Mouse (Mus musculus) limb, embryonic 13.5 days (tissue): ENCODE measurements around the gene Lce3b. TPM values are rescaled to one million over a fixed set of nuclear protein-coding genes. Genes with fewer than 3 reads are reported as not detected.

Experiments used
- ATAC-seq: fragments of 200-750 bp; cut with Nextera tagmentation; 2 replicates; pipeline ENCODE4 v1.8.0; 2017; ENCODE audit warnings: low read depth, moderate number of reproducible peaks, moderate TSS enrichment; ENCODE audit not compliant: low FRiP score
- H3K27ac ChIP-seq: fragments of 300-500 bp; sonication (generic); 2 replicates; pipeline ENCODE4 v1.5.1; 2015; ENCODE audit warnings: inconsistent platforms, mild to moderate bottlenecking, moderate library complexity
- H3K27me3 ChIP-seq: fragments of 300-500 bp; sonication (generic); 2 replicates; pipeline ENCODE4 v1.6.1; 2015; ENCODE audit warnings: mild to moderate bottlenecking, inconsistent platforms
- H3K36me3 ChIP-seq: fragments of 300-500 bp; sonication (generic); 2 replicates; pipeline ENCODE4 v1.6.1; 2015; ENCODE audit warnings: inconsistent platforms, mild to moderate bottlenecking, moderate library complexity
- H3K4me1 ChIP-seq: fragments of 300-500 bp; sonication (generic); 2 replicates; pipeline ENCODE4 v1.6.1; 2015; ENCODE audit warnings: inconsistent platforms
- H3K4me2 ChIP-seq: fragments of 300-500 bp; sonication (generic); replicated peaks from 2 replicates; pipeline ENCODE4 v1.6.1; 2015; ENCODE audit warnings: inconsistent platforms, mild to moderate bottlenecking, moderate library complexity
- H3K4me3 ChIP-seq: fragments of 300-500 bp; sonication (generic); 2 replicates; pipeline ENCODE4 v1.5.1; 2015; ENCODE audit warnings: moderate library complexity, mild to moderate bottlenecking, inconsistent platforms
- H3K9ac ChIP-seq: fragments of 300-500 bp; sonication (generic); 2 replicates; pipeline ENCODE4 v1.6.1; 2015; ENCODE audit warnings: mild to moderate bottlenecking, inconsistent platforms
- H3K9me3 ChIP-seq: fragments of 300-500 bp; sonication (generic); 2 replicates; pipeline ENCODE4 v1.6.1; 2016; ENCODE audit warnings: inconsistent platforms
- WGBS: fragments of 180-500 bp; shearing (Covaris S2); methylation state at CpG from one replicate; pipeline ENCODE4 v1.1.7; 2015; 5-methylcytosine and 5-hydroxymethylcytosine counted together
- polyA plus RNA-seq: library from polyadenylated mRNA; unstranded; fragments of >200 nt; fragmentation: Nextera tagmentation; extraction: Ambion mirVana; gene quantifications from 2 replicates; pipeline ENCODE4 v1.2.1, GENCODE M21; 2015

Gene Lce3b
- polyA plus RNA-seq, result not detected in 2 replicates

GRCm38 (mm10) chr3:92932679-92933078 is at the start of gene Lce3b:
Gene Lce3b (plus strand): TSS chr3:92932979.
- Histone ChIP-seq H3K9ac (no peak within 1 kb of the TSS), H3K27ac (no peak within 1 kb of the TSS), H3K4me2 (no peak within 1 kb of the TSS), H3K4me1 (no peaks in the 10 kb centered on the region), H3K27me3 (no peaks in the 10 kb centered on the region), H3K36me3 (no peaks in the 10 kb centered on the region), H3K4me3 (no peak within 1 kb of the TSS), H3K9me3 (no peaks in the 10 kb centered on the region)
- 56% methylated on average over 2 of the region's 2 CpGs for WGBS
- ATAC-seq, result no peak

- no peaks in the 10 kb centered on the region for H3K9me3 ChIP-seq
- H3K9ac ChIP-seq, result no peak overlapping the region
- H3K36me3 ChIP-seq, result no peaks in the 10 kb centered on the region
- 46% methylated on average over 3 of the region's 3 CpGs for WGBS
- no peak overlapping the region for H3K4me2 ChIP-seq
- no peaks in the 10 kb centered on the region for H3K27me3 ChIP-seq
- no peak overlapping the region for H3K4me3 ChIP-seq
- H3K4me1 ChIP-seq, result no peaks in the 10 kb centered on the region
- H3K27ac ChIP-seq, result no peak overlapping the region
- ATAC-seq, result peak; percentile 36; the same call in 1 of the 2 replicates
Measured at GRCm38 (mm10) chr3:92894063-92894462, 38.7 kb upstream of the Lce3b start.

GRCm38 (mm10) chr3:92894489-92894888 is 38.3 kb upstream of the Lce3b start:
- ATAC-seq, result no peak
- H3K9ac ChIP-seq, result no peak overlapping the region
- WGBS, result 69% methylated on average over 1 of the region's 1 CpGs

GRCm38 (mm10) chr3:92902992-92903391 is 29.8 kb upstream of the Lce3b start:
- H3K9me3 ChIP-seq, result no peaks in the 10 kb centered on the region
- H3K27ac ChIP-seq, result no peak overlapping the region
- 22% methylated on average over 3 of the region's 3 CpGs for WGBS
- H3K4me3 ChIP-seq, result no peak overlapping the region
- no peaks in the 10 kb centered on the region for H3K36me3 ChIP-seq
- H3K4me1 ChIP-seq, result no peaks in the 10 kb centered on the region
- no peaks in the 10 kb centered on the region for H3K27me3 ChIP-seq
- H3K4me2 ChIP-seq, result no peak overlapping the region
- no peak for ATAC-seq
- H3K9ac ChIP-seq, result no peak overlapping the region

More at GRCm38 (mm10) chr3:92894489-92894888, 38.3 kb upstream of the Lce3b start:
- no peak overlapping the region for H3K27ac ChIP-seq
- H3K27me3 ChIP-seq, result no peaks in the 10 kb centered on the region
- H3K4me3 ChIP-seq, result no peak overlapping the region
- no peaks in the 10 kb centered on the region for H3K9me3 ChIP-seq
- no peak overlapping the region for H3K4me2 ChIP-seq
- no peaks in the 10 kb centered on the region for H3K4me1 ChIP-seq
- H3K36me3 ChIP-seq, result no peaks in the 10 kb centered on the region

GRCm38 (mm10) chr3:92903640-92904039 is 29.1 kb upstream of the Lce3b start:
- no peak overlapping the region for H3K4me2 ChIP-seq
- H3K27me3 ChIP-seq, result no peaks in the 10 kb centered on the region
- H3K36me3 ChIP-seq, result no peaks in the 10 kb centered on the region
- H3K4me3 ChIP-seq, result no peak overlapping the region
- no peaks in the 10 kb centered on the region for H3K4me1 ChIP-seq
- 31% methylated on average over 4 of the region's 4 CpGs for WGBS
- H3K9ac ChIP-seq, result no peak overlapping the region
- no peaks in the 10 kb centered on the region for H3K9me3 ChIP-seq
- H3K27ac ChIP-seq, result no peak overlapping the region
- ATAC-seq, result no peak

- 46% methylated on average over 3 of the region's 3 CpGs for WGBS
- Histone ChIP-seq H3K27ac (no peak overlapping the region), H3K4me3 (no peak overlapping the region), H3K36me3 (no peaks in the 10 kb centered on the region), H3K27me3 (no peaks in the 10 kb centered on the region), H3K4me1 (no peaks in the 10 kb centered on the region), H3K4me2 (no peak overlapping the region), H3K9me3 (no peaks in the 10 kb centered on the region), H3K9ac (no peak overlapping the region)
- no peak for ATAC-seq
Measured at GRCm38 (mm10) chr3:92905182-92905581, 27.6 kb upstream of the Lce3b start.

GRCm38 (mm10) chr3:92907571-92907970 is 25.2 kb upstream of the Lce3b start:
- no peak for ATAC-seq
- Histone ChIP-seq H3K4me2 (no peak overlapping the region), H3K36me3 (no peaks in the 10 kb centered on the region), H3K27ac (no peak overlapping the region), H3K4me3 (no peak overlapping the region), H3K27me3 (no peaks in the 10 kb centered on the region), H3K9me3 (no peaks in the 10 kb centered on the region), H3K9ac (no peak overlapping the region), H3K4me1 (no peaks in the 10 kb centered on the region)
- 26% methylated on average over 4 of the region's 4 CpGs for WGBS

GRCm38 (mm10) chr3:92920364-92920763 is 12.4 kb upstream of the Lce3b start:
- H3K27ac ChIP-seq, result no peak overlapping the region
- no peaks in the 10 kb centered on the region for H3K36me3 ChIP-seq
- H3K4me3 ChIP-seq, result no peak overlapping the region
- H3K9ac ChIP-seq, result no peak overlapping the region
- no peaks in the 10 kb centered on the region for H3K27me3 ChIP-seq
- H3K9me3 ChIP-seq, result no peaks in the 10 kb centered on the region
- WGBS, result 59% methylated on average over 4 of the region's 4 CpGs
- H3K4me1 ChIP-seq, result no peaks in the 10 kb centered on the region
- H3K4me2 ChIP-seq, result no peak overlapping the region
- no peak for ATAC-seq

- no peak within 1 kb of the TSS for H3K4me3 ChIP-seq
- H3K27ac ChIP-seq, result no peak within 1 kb of the TSS
- no peaks in the 10 kb centered on the region for H3K36me3 ChIP-seq
- H3K27me3 ChIP-seq, result no peaks in the 10 kb centered on the region
- no peak for ATAC-seq
- H3K9me3 ChIP-seq, result no peaks in the 10 kb centered on the region
- no peak within 1 kb of the TSS for H3K4me2 ChIP-seq
- H3K4me1 ChIP-seq, result no peaks in the 10 kb centered on the region
- H3K9ac ChIP-seq, result no peak within 1 kb of the TSS
- WGBS, result 78% methylated on average over 2 of the region's 2 CpGs
Measured at GRCm38 (mm10) chr3:92926130-92926529, 6.6 kb upstream of the Lce3b start, which contains the start of gene Lce3a. Gene Lce3a (minus strand): TSS chr3:92926230.

GRCm38 (mm10) chr3:92944186-92944585 is 11.4 kb downstream of the Lce3b start, which contains the start of gene Lce3c:
Gene Lce3c (plus strand): TSS chr3:92944486.
- 83% methylated on average over 1 of the region's 1 CpGs for WGBS

GRCm38 (mm10) chr3:92957090-92957489 is 24.3 kb downstream of the Lce3b start, which contains the start of gene Lce3d:
Gene Lce3d (plus strand): TSS chr3:92957390.
- Histone ChIP-seq H3K27me3 (no peaks in the 10 kb centered on the region), H3K9me3 (no peaks in the 10 kb centered on the region), H3K4me1 (no peaks in the 10 kb centered on the region), H3K27ac (no peak within 1 kb of the TSS), H3K4me2 (no peak within 1 kb of the TSS), H3K36me3 (no peaks in the 10 kb centered on the region), H3K4me3 (no peak within 1 kb of the TSS), H3K9ac (no peak within 1 kb of the TSS)
- WGBS, result 95% methylated on average over 1 of the region's 1 CpGs
- no peak for ATAC-seq

More at GRCm38 (mm10) chr3:92944186-92944585, 11.4 kb downstream of the Lce3b start, which contains the start of gene Lce3c:
- Histone ChIP-seq H3K4me3 (no peak within 1 kb of the TSS), H3K4me2 (no peak within 1 kb of the TSS), H3K27ac (no peak within 1 kb of the TSS), H3K27me3 (no peaks in the 10 kb centered on the region), H3K4me1 (no peaks in the 10 kb centered on the region), H3K9ac (no peak within 1 kb of the TSS), H3K36me3 (no peaks in the 10 kb centered on the region), H3K9me3 (no peaks in the 10 kb centered on the region)
- no peak for ATAC-seq

GRCm38 (mm10) chr3:92966761-92967160 is 34.0 kb downstream of the Lce3b start, which contains the start of gene Lce3e:
Gene Lce3e (plus strand): TSS chr3:92967061.
- Histone ChIP-seq H3K27me3 (no peaks in the 10 kb centered on the region), H3K4me2 (no peak within 1 kb of the TSS), H3K9me3 (no peaks in the 10 kb centered on the region), H3K36me3 (no peaks in the 10 kb centered on the region), H3K4me3 (no peak within 1 kb of the TSS), H3K9ac (no peak within 1 kb of the TSS), H3K27ac (no peak within 1 kb of the TSS), H3K4me1 (no peaks in the 10 kb centered on the region)
- ATAC-seq, result no peak
- 89% methylated on average over 2 of the region's 2 CpGs for WGBS

GRCm38 (mm10) chr3:92978484-92978883 is 45.7 kb downstream of the Lce3b start:
- no peaks in the 10 kb centered on the region for H3K4me1 ChIP-seq
- no peaks in the 10 kb centered on the region for H3K27me3 ChIP-seq
- no peak overlapping the region for H3K27ac ChIP-seq
- no peaks in the 10 kb centered on the region for H3K36me3 ChIP-seq
- no peak overlapping the region for H3K9ac ChIP-seq
- H3K9me3 ChIP-seq, result no peaks in the 10 kb centered on the region
- no peak overlapping the region for H3K4me2 ChIP-seq
- no peak for ATAC-seq
- WGBS, result 75% methylated on average over 2 of the region's 2 CpGs
- H3K4me3 ChIP-seq, result no peak overlapping the region
